Mouse (Mus musculus): ENCODE results near the gene Car4. TPM values are rescaled to one million over a fixed set of nuclear protein-coding genes. Genes with fewer than 3 reads are reported as not detected.

Gene Car4
- polyA plus RNA-seq, 1 experiment from 2014 or later: 5.5 TPM

- H3K4me1 ChIP-seq: no peaks in the 10 kb centered on the region
- peaks cover 38% of the 10 kb centered on the region for H3K36me3 ChIP-seq
- ATAC-seq (ENCODE audit: low FRiP score): no peak
- no peak overlapping the region for H3K9ac ChIP-seq (replicated peaks)
- H3K4me3 ChIP-seq (replicated peaks): no peak overlapping the region
- H3K9me3 ChIP-seq (replicated peaks): no peaks in the 10 kb centered on the region
- H3K27me3 ChIP-seq (replicated peaks): no peaks in the 10 kb centered on the region
- H3K4me2 ChIP-seq: no peak overlapping the region
- no peak overlapping the region for H3K27ac ChIP-seq (replicated peaks)
These were observed 55.5 kb downstream of the Car4 start for GRCm38 (mm10) chr11:85013121-85013520.

Other genes starting within 250 kb of the Car4 start
- gene Mrm1, start 138.3 kb upstream of the Car4 start, polyA plus RNA-seq (2015; fragmentation: Nextera tagmentation; extraction: Ambion mirVana): 19.2 and 19.6 TPM in 2 replicates
- 11.8 and 16.2 TPM in 2 replicates for gene Dhrs11, start 128.8 kb upstream of the Car4 start, polyA plus RNA-seq (2015; fragmentation: Nextera tagmentation; extraction: Ambion mirVana)
- gene Ggnbp2, start 87.0 kb upstream of the Car4 start, polyA plus RNA-seq (2015; fragmentation: Nextera tagmentation; extraction: Ambion mirVana): 76.2 and 81.4 TPM in 2 replicates
- 4.7 and 7.2 TPM in 2 replicates for gene Myo19, start 77.6 kb upstream of the Car4 start, polyA plus RNA-seq (2015; fragmentation: Nextera tagmentation; extraction: Ambion mirVana)
- 2.7 and 2.9 TPM in 2 replicates for gene Pigw, start 77.5 kb upstream of the Car4 start, polyA plus RNA-seq (2015; fragmentation: Nextera tagmentation; extraction: Ambion mirVana)
- gene Znhit3, start 41.4 kb upstream of the Car4 start, polyA plus RNA-seq (2015; fragmentation: Nextera tagmentation; extraction: Ambion mirVana): 70.7 and 81.3 TPM in 2 replicates
- gene Usp32, start 182.4 kb downstream of the Car4 start, polyA plus RNA-seq (2015; fragmentation: Nextera tagmentation; extraction: Ambion mirVana): 9.9 and 10.6 TPM in 2 replicates
- gene 1700125H20Rik, start 212.6 kb downstream of the Car4 start, polyA plus RNA-seq (2015; fragmentation: Nextera tagmentation; extraction: Ambion mirVana): 0.47 and 0.93 TPM in 2 replicates

Measured in neural tube, embryonic 15.5 days (tissue).